Mouse (Mus musculus) A20 (cell line): ENCODE results near the gene Cyb5b.
"Not testable (repeated sequence)": the region's sequence is repeated elsewhere in the genome, so short reads cannot be mapped to it uniquely, and the experiment has no call there.

Experiments used
- DNase-seq: peaks from one replicate; pipeline ENCODE4 v3.0.0-alpha.2; 2011; ENCODE audit warnings: low read depth, low spot score

The Cyb5b gene

GRCm38 (mm10) chr8:107150404-107151157 is at the start of gene Cyb5b:
Gene Cyb5b, plus strand, starts transcription at chr8:107150640.
- DNase-seq: peak; percentile 96

GRCm38 (mm10) chr8:107104547-107104946 is 45.9 kb upstream of the Cyb5b start:
- DNase-seq: peak; percentile 62

GRCm38 (mm10) chr8:107108089-107108488 is 42.4 kb upstream of the Cyb5b start:
- DNase-seq: not testable (repeated sequence)

- DNase-seq: no peak
Observed at GRCm38 (mm10) chr8:107108978-107109720, 41.3 kb upstream of the Cyb5b start.

DNA sequence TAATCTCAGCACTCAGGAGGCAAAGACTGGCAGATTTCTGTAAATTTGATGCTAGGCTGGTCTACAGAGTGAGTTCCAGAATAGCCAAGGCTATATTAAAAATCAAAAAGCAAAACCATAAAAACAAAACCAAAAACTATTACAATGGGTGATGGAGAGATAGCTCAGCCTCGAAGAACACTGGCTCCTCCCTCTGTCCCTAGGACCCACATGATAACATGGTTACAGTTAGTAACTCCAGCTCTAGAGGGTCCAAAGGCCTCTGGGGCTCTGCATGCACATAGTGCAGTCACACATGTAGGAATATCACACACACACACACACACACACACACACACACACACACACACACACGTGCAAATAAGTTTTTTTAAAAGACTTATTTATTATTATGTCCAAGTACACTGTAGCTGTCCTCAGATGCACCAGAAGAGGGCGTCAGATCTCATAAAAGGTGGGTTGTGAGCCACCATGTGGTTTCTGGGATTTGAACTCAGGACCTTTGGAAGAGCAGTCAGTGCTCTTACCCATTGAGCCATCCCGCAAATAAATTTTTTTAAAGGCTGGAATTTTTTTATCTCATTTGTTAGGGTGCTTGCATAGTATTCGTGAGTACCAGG is 40.5 kb upstream of the Cyb5b start:
- DNase-seq: peak; percentile 41

GRCm38 (mm10) chr8:107110629-107111330 is 39.7 kb upstream of the Cyb5b start:
- DNase-seq: no peak

GRCm38 (mm10) chr8:107111340-107112105 is 38.9 kb upstream of the Cyb5b start:
- DNase-seq: no peak

- DNase-seq: no peak
Observed at GRCm38 (mm10) chr8:107113209-107113608, 37.2 kb upstream of the Cyb5b start.

DNA sequence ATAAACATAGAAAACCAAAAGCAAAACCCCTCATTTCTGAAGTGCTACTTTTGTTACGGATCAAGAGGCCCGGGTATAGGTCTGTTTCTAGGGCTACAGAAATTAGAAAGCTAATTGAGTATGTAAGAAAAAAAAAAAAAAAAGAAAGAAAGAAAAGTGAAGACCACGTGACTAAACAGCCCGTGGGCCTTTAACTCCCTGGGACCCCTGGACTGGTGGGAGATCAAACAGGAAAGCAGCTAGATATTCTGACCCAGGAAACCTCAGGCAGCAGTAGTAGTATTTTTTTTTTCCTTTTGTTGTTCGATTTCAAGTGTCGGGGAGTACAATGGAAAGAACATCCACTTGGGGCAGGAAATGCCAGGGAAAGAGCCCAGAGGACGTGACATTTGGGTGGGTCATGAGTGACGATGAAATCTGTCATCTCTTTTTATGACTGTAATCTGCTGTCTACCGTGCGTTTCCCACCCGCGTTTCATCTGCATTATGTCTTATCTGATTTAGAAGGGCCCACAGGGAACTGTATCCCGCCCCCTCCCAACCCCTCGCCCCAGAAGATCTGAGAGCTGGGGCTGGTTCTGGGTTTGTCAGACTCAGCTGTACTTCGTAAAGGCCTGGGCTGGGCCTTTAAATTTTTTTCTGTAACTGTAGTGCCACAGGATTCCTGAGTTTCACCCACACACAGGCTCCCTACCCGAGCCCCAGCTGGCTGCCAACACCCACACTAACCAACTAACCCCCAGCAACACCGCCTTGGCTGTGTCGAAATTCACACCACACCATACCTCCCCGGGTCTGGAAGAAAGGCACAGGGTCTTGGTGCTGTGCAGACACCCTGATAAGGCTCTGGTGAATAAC is 36.1 kb upstream of the Cyb5b start:
- no peak for DNase-seq

- DNase-seq: no peak
Observed at GRCm38 (mm10) chr8:107115008-107115320, 35.5 kb upstream of the Cyb5b start.

DNA sequence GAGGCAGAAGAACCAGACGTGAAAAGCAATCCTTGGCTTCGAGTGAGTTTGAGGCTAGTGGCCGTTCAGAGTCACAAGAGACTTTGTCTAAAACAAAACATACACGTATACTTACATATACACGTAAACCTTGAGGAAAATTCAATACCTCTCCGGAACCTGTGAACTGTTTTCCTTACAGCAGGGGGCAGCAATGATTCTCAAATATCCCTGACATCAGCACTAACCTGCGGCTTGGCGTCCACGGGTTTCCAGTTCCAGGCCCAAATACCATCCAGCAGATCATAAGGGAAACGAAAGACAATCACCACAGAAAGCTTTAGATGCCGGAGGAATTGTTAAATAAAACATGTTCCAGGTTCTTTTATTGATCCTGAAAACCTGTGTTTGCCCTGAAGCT is 34.4 kb upstream of the Cyb5b start:
- DNase-seq: peak; percentile 80

- DNase-seq: no peak
Observed at GRCm38 (mm10) chr8:107117019-107117418, 33.4 kb upstream of the Cyb5b start.

GRCm38 (mm10) chr8:107118803-107119233 is 31.6 kb upstream of the Cyb5b start:
- DNase-seq: no peak

DNA sequence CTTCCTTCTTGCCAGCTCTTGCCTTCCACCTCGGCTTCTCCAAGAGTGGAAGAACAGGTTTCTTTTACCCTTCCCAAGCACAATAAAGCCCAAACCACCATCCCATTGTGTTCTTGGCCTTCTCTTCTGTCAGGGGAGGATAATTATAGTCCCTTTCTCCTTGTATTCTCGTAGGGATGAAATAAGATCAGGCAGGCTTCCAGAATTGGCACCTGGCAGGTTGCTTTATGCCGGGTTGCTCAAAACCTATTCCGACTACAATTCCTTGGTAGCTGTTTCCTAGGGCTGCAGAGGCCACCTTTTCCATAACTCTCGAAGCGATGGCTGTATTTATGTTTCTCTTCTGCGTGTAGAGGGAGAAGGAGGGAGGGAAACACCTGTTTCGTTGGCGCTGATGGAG is 31.0 kb upstream of the Cyb5b start:
- DNase-seq: no peak

- DNase-seq: peak; percentile 40
Observed at GRCm38 (mm10) chr8:107120806-107121205, 29.6 kb upstream of the Cyb5b start.

DNA sequence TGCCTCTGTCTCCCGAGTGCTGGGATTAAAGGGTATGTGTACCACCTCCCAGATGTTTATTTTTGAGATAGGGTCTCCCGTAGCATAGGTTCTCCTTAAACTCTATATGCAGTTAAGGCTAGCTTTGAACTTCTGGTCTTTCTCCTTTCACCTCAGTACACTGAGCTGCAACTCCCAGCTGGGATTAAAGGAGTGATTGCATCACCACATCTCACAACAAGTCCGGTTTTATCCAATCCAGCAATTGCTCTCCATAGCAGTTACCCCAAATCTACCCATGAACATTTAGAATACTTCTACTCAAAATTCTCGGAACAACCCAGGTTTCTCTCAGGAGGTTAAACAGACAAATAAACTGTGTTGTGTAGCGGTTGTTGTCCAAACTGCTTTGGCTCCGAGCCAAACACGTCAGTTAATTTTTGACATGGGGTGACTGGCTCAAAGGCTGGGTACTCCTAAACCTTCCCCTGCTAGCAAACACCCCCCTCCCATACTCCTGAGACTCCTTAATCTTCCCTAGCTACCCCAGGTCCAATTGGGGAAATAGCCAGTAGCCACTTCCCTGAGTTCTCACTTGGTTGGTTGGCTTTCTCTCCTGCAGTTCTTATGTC is 28.7 kb upstream of the Cyb5b start:
- DNase-seq: no peak

DNA sequence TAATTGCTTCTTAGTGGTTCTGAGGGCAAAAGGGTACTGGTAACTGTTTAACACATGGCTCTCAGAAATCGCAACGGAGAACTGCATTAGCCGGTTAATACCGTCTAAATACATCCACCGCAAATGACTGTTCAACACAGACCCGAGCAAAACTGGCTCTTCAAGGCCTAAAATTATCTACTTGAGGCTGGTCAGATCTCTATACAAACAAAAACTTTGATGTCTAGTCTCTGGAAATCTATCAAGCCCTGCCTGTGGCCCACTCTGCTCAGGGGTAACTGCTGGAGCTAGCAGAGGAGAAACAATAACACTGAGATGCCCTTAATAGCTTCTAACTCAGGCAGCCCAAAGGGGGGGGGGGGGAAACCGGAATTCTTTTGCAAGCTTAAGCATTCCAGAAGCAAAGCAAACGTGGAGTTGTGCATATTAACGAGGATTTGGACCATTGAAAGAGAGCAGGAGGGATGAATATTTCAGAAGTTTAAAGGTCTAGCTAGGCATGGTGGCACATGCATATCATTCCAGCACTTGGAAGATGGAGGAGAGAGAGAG is 27.3 kb upstream of the Cyb5b start:
- DNase-seq: no peak

GRCm38 (mm10) chr8:107124343-107124742 is 26.1 kb upstream of the Cyb5b start:
- no peak for DNase-seq

DNA sequence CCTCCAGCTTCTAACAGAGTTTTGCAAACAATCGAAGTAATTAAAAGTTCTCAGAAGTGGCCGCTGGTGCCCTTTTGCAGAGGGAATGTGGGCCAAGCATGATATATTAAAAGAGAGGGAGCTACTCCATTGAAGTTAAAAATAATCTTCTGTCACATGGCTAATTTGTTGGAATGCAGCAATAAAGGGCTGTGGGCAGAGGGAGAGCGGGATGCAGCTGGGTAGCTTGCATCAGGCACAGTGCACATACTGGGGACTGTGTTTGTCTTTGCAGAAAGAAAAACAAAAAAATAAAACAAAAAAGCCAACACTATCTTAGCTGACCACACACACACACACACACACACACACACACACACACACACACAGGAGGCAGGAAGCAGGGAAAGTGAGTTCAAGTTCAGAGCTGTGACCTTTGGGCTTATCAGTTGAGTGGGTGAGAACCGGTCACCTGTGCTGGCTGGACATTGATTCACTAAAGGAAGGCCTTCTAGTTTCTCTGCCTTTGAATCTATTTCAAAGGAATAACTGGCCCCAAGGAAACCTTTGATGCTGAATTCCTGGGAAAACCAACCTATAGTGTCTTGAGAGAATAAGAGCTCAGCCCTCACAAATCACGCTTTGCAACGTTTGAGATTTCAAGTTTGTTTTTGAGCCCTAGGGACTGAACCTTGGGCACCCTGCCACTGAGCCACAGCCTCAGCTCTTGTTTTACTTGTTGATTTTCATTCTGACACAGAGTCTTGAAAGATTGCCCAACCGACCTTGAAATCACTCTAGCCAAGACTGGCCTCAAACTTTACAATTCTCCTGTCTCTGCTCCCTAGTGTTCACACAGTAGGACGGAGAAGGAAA is 21.0 kb upstream of the Cyb5b start:
- no peak for DNase-seq
